In the genomic region with DNA sequence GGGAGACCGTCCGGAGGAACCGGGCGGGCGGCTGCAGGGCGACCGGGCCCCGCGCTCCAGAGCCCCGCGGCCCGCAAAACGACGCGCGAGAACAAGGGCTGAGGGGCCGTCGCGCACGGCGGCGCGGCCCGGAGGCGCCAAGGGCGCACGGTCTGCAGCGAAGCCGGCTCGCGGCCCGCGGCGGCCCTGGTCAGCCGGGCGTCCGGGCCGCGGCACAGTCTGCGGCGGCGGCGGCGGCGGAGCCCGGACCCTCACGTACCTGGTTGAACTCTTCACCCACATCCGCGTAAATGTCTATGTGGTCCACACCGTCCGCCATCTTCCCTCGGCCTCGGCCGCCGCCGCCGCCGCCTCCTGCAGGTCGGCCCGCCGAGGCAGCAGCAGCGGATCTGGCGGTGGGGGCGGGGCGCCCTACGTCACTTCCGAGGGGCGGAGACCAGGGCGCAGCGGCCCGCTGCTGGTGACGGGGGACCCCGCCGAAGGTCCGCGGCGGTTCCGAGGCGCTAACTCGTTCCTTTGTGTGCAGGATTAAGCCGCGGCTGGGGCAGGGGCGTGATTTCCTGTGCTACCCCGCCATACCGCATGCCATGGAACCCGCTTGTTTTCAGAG, we compare ENCODE assay signal across 8 mouse cellular contexts. TPM values are rescaled to one million over a fixed set of nuclear protein-coding genes. Genes with fewer than 3 reads are reported as not detected.
DNase-seq lines count a peak whose midpoint lies in the region; ATAC-seq lines count a peak whose summit lies in the region.

No protein-coding gene starts in this region.

- peak; percentile 97 for ATAC-seq in intestine, embryonic 16.5 days

- H3K36me3 ChIP-seq in intestine, embryonic 16.5 days (ENCODE audit: control insufficient read depth, insufficient read depth, low read length): no peaks in the 10 kb centered on the region
- H3K36me3 ChIP-seq in midbrain, embryonic 10.5 days: peaks cover 11% of the 10 kb centered on the region; the same call in 1 of the 2 replicates

- H3K27me3 ChIP-seq in intestine, embryonic 16.5 days (replicated peaks; ENCODE audit: control insufficient read depth, insufficient read depth, low read length): no peaks in the 10 kb centered on the region
- H3K27me3 ChIP-seq in midbrain, embryonic 10.5 days (ENCODE audit: low read depth, poor library complexity, severe bottlenecking): no peaks in the 10 kb centered on the region

- under 1% methylated on average over 86 of the region's 86 CpGs for WGBS in intestine, embryonic 16.5 days
- under 1% methylated on average over 86 of the region's 86 CpGs for WGBS in midbrain, embryonic 10.5 days

- peak overlapping the region; percentile 100 for H3K9ac ChIP-seq in intestine, embryonic 16.5 days (ENCODE audit: low read depth, low read length)

- peak overlapping the region; percentile 65 for H3K4me2 ChIP-seq in intestine, embryonic 16.5 days (ENCODE audit: low read depth, low read length)

- peak overlapping the region; percentile 95 for H3K27ac ChIP-seq in intestine, embryonic 16.5 days (ENCODE audit: low read length)
- peak overlapping the region; percentile 100 for H3K27ac ChIP-seq in midbrain, embryonic 10.5 days (replicated peaks)

- H3K9me3 ChIP-seq in intestine, embryonic 16.5 days (ENCODE audit: control insufficient read depth, low read length): no peaks in the 10 kb centered on the region
- H3K9me3 ChIP-seq in midbrain, embryonic 10.5 days (replicated peaks): no peaks in the 10 kb centered on the region

- intact Hi-C loops in left cerebral cortex, postnatal 36 days (cut with DNase I): loop anchor here (5.0 kb wide), 1 partner anchor 56 kb away; no protein-coding TSS in a partner anchor

- DNase-seq in adrenal gland, postnatal 10 days: peak; percentile 100
- peak; percentile 97 for DNase-seq in embryo, embryonic 9.5 days (ENCODE audit: extremely low spot score)
- DNase-seq in gastrocnemius, postnatal 4 days (ENCODE audit: low spot score in 2 of 2): peak; percentile 98
- peak; percentile 92 to 96 for DNase-seq in left cerebral cortex, postnatal 36 days (ENCODE audit: low spot score in 2 of 2)
- peak; percentile 98 for DNase-seq in midbrain, embryonic 10.5 days (ENCODE audit: low spot score)
- DNase-seq in right cerebral cortex, postnatal 36 days (ENCODE audit: low spot score in 2 of 2): peak; percentile 89 to 90
- peak; percentile 94 to 97 for DNase-seq in urinary bladder, postnatal 4 days (ENCODE audit: low spot score in 2 of 2)

- H3K4me3 ChIP-seq in intestine, embryonic 16.5 days (ENCODE audit: low read length): peak overlapping the region; percentile 95
- H3K4me3 ChIP-seq in midbrain, embryonic 10.5 days: peak overlapping the region; percentile 98

- 0 out of 2 replicates have a peak, but pooled peaks cover 2% of the 10 kb centered on the region for H3K4me1 ChIP-seq in intestine, embryonic 16.5 days (ENCODE audit: control insufficient read depth, insufficient read depth, low read length)
- peaks cover 18% of the 10 kb centered on the region for H3K4me1 ChIP-seq in midbrain, embryonic 10.5 days

RNA-seq across cellular contexts. Expression of gene Cpsf6, which starts 3.1 kb away (rescaled TPM):
- total RNA-seq in adrenal gland, postnatal 10 days (2021): 10 to 100 TPM; 69.7 to 81.3 TPM
- 10 to 100 TPM; 64.2 to 73.4 TPM for total RNA-seq in gastrocnemius, postnatal 4 days (2021)
- 105 and 110 TPM in 2 replicates for polyA plus RNA-seq in intestine, embryonic 16.5 days (2015; fragmentation: Nextera tagmentation; extraction: Ambion mirVana)
- total RNA-seq in left cerebral cortex, postnatal 36 days (2021): 100 to 1,000 TPM in 1 of 2 experiments, 10 to 100 TPM in 1; 94.5 to 120 TPM
- polyA plus RNA-seq in midbrain, embryonic 10.5 days (2016; fragmentation: Nextera tagmentation; extraction: Ambion mirVana): 222 and 239 TPM in 2 replicates

Comparison
In these comparisons a context has a peak if more than half of its experiments do, and no peak if none do; other contexts are left out.
1. Peak in every context shown above with its lines: DNase-seq, ATAC-seq, H3K4me3 ChIP-seq and H3K27ac ChIP-seq.